Mouse (Mus musculus): ENCODE results near the gene Defb7.

Defb7 gene

DNA sequence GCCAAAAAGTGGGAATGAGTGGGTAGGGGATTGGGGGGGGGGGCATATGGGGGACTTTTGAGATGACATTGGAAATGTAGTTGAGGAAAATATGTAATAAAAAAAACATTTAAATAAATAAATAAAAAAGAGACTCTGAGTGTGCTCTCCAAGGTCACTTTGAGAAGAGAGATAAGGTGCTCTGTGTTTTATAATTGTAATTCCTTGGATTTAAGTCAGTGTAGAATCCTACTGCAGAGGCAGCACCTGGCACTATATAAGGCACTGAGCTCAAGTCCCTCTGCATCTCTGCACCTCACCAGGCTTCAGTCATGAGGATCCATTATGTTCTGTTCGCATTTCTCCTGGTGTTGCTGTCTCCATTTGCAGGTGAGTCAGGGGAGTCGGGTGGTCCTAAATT is at the start of gene Defb7:
TSS of gene Defb7 (plus strand) at position 301 of the 400 bp plus-strand sequence.
- no peak for DNase-seq

DNA sequence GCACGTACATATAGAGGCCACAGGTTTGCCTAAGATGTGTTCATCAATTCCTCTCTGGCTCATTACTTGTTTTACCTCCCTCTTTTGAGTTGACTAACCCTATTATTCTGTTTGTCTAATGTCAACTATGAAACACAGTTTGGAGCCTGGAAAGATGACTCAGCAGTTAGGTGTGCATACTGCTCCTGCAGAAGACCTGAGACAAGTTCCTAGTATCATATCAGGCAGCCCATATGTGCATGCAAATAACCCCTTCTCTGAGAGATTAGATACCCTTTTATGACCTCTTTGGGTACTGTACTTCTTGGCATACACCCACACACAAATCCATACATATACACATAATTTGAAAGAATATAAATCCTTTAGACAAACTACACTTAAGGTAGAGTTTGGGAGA is 48.5 kb upstream of the Defb7 start:
- DNase-seq, result no peak

DNA sequence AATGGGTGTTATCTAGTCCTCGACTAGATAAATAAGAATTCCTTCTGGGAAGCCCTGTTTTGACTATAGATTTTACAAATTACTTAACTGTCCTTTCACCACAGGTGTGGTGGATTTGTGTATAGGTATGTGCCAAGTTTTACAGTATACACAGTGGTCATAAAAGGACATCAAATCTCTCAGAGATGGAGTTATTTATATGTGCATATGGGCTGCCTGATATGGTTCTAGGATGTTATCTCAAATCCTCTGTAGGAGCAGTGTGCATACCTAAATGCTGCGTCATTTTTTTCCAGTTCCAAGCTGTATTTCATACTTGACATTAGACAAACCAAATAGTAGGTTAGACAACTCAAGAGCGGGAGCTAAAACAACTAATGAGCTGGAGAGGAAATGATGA is 33.5 kb upstream of the Defb7 start:
- DNase-seq, result no peak

- DNase-seq, result no peak
Measured at GRCm38 (mm10) chr8:19469026-19469425, 25.9 kb upstream of the Defb7 start.

GRCm38 (mm10) chr8:19500524-19500923 is 5.6 kb downstream of the Defb7 start:
- DNase-seq, result no peak

DNA sequence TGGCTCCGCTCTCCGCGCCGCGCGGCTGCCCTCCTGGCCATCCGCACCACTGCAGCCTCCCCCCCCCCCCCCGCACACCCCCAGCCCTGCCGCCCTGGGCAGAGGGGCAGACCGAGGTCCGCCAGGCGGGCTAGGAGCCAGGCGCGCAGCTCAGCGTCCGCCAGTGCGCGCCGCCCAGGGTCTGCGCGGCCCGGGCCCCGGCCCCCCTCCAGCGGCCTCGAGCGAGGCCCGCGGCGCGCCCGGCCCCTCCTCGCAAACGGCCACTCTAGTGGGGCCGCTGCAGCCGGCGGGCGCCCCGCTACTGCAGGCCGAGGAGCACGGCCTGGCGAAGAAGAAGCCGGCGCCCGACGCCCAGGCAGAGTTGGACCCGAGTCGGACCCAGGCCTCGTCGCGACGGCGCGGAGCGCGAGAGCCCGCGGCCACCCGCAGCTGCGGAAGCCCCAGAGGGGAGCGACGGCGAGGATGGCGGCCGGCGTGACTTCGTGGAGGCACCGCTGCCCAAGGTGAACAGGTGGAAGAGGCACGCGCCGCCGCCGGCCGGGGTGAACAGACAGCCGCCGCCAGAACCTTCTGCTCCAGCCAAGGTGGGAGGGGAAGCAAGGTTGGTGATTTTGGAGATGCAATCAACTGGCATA is 40.4 kb downstream of the Defb7 start:
- peak; percentile 12 to 41 for DNase-seq

GRCm38 (mm10) chr8:19540376-19540775 is 45.5 kb downstream of the Defb7 start:
- no peak for DNase-seq

Data from kidney, postnatal 25 days (tissue).